ENCODE assay signal across 8 mouse cellular contexts in genomic region chr8:94770945-94771344, GRCm38 (mm10). TPM values are rescaled to one million over a fixed set of nuclear protein-coding genes. Genes with fewer than 3 reads are reported as not detected.
DNase-seq lines count a peak whose midpoint lies in the region; ATAC-seq lines count a peak whose summit lies in the region.

No protein-coding gene starts in this region.

- no peak overlapping the region for H3K4me3 ChIP-seq in hindbrain, embryonic 14.5 days (replicated peaks; ENCODE audit: low read length)
- no peak overlapping the region for H3K4me3 ChIP-seq in hindbrain, embryonic 12.5 days
- no peak overlapping the region for H3K4me3 ChIP-seq in heart, embryonic 10.5 days

- H3K9ac ChIP-seq in hindbrain, embryonic 14.5 days = no peak overlapping the region
- no peak overlapping the region for H3K9ac ChIP-seq in hindbrain, embryonic 12.5 days

- no peaks in the 10 kb centered on the region for H3K36me3 ChIP-seq in hindbrain, embryonic 14.5 days (replicated peaks; ENCODE audit: control insufficient read depth, insufficient read depth)
- H3K36me3 ChIP-seq in hindbrain, embryonic 12.5 days = no peaks in the 10 kb centered on the region
- H3K36me3 ChIP-seq in heart, embryonic 10.5 days = no peaks in the 10 kb centered on the region

- no peaks in the 10 kb centered on the region for H3K9me3 ChIP-seq in hindbrain, embryonic 14.5 days (ENCODE audit: control insufficient read depth, low read length)
- H3K9me3 ChIP-seq in hindbrain, embryonic 12.5 days (replicated peaks) = no peaks in the 10 kb centered on the region
- H3K9me3 ChIP-seq in heart, embryonic 10.5 days = no peaks in the 10 kb centered on the region

- 51% methylated on average over 6 of the region's 6 CpGs for WGBS in hindbrain, embryonic 14.5 days
- 50% methylated on average over 6 of the region's 6 CpGs for WGBS in hindbrain, embryonic 12.5 days
- 52% methylated on average over 6 of the region's 6 CpGs for WGBS in heart, embryonic 10.5 days

- DNase-seq in hindbrain, embryonic 14.5 days (ENCODE audit: low spot score) = peak; percentile 56
- peak; percentile 49 for DNase-seq in brain, adult 2 months (ENCODE audit: low read depth, low spot score)
- peak; percentile 67 to 69 for DNase-seq in kidney, adult 8-10 months
- DNase-seq in lung, postnatal 14 days = peak; percentile 72
- DNase-seq in embryo, embryonic 11 days = no peak
- no peak for DNase-seq in heart, embryonic 10.5 days (ENCODE audit: low spot score)

- H3K4me2 ChIP-seq in hindbrain, embryonic 14.5 days (replicated peaks) = no peak overlapping the region
- H3K4me2 ChIP-seq in hindbrain, embryonic 12.5 days (replicated peaks) = no peak overlapping the region

- H3K4me1 ChIP-seq in hindbrain, embryonic 14.5 days (replicated peaks; ENCODE audit: control insufficient read depth, insufficient read depth, low read length) = peaks cover 29% of the 10 kb centered on the region
- H3K4me1 ChIP-seq in hindbrain, embryonic 12.5 days = peaks cover 33% of the 10 kb centered on the region
- H3K4me1 ChIP-seq in heart, embryonic 10.5 days = peaks cover 28% of the 10 kb centered on the region

- H3K27ac ChIP-seq in hindbrain, embryonic 14.5 days = no peak overlapping the region
- H3K27ac ChIP-seq in hindbrain, embryonic 12.5 days = no peak overlapping the region
- no peak overlapping the region for H3K27ac ChIP-seq in heart, embryonic 10.5 days

- H3K27me3 ChIP-seq in hindbrain, embryonic 14.5 days (ENCODE audit: control insufficient read depth, insufficient read depth, low read length) = no peaks in the 10 kb centered on the region
- H3K27me3 ChIP-seq in hindbrain, embryonic 12.5 days = peaks cover 42% of the 10 kb centered on the region
- H3K27me3 ChIP-seq in heart, embryonic 10.5 days (ENCODE audit: insufficient read depth, poor library complexity, severe bottlenecking) = peaks cover 92% of the 10 kb centered on the region

- no peak for ATAC-seq in hindbrain, embryonic 14.5 days (ENCODE audit: low FRiP score)
- no peak for ATAC-seq in hindbrain, embryonic 12.5 days (ENCODE audit: low FRiP score)
- no peak for ATAC-seq in frontal cortex, adult (ENCODE audit: low TSS enrichment)

RNA-seq across cellular contexts. Expression of gene Cx3cl1, which starts 0.9 kb away (rescaled TPM):
- polyA plus RNA-seq in hindbrain, embryonic 14.5 days (2014; fragmentation: Nextera tagmentation; extraction: Ambion mirVana) = 32.6 and 42.0 TPM in 2 replicates
- polyA plus RNA-seq in hindbrain, embryonic 12.5 days (2016; fragmentation: Nextera tagmentation; extraction: Ambion mirVana) = 10.6 and 14.2 TPM in 2 replicates
- polyA plus RNA-seq in heart, embryonic 10.5 days (2016; fragmentation: Nextera tagmentation; extraction: Ambion mirVana) = 6.2 and 11.0 TPM in 2 replicates

RNA-seq across cellular contexts. Expression of gene Ccl22, which starts 25.6 kb away (rescaled TPM):
- polyA plus RNA-seq in hindbrain, embryonic 14.5 days (2014; fragmentation: Nextera tagmentation; extraction: Ambion mirVana) = not detected in 2 replicates
- polyA plus RNA-seq in hindbrain, embryonic 12.5 days (2016; fragmentation: Nextera tagmentation; extraction: Ambion mirVana) = not detected in 2 replicates
- polyA plus RNA-seq in heart, embryonic 10.5 days (2016; fragmentation: Nextera tagmentation; extraction: Ambion mirVana) = not detected in 2 replicates

RNA-seq across cellular contexts. Expression of gene Ccl17, which starts 39.3 kb away (rescaled TPM):
- polyA plus RNA-seq in hindbrain, embryonic 14.5 days (2014; fragmentation: Nextera tagmentation; extraction: Ambion mirVana) = 0.46 and 1.3 TPM in 2 replicates
- polyA plus RNA-seq in hindbrain, embryonic 12.5 days (2016; fragmentation: Nextera tagmentation; extraction: Ambion mirVana) = not detected in 2 replicates
- polyA plus RNA-seq in heart, embryonic 10.5 days (2016; fragmentation: Nextera tagmentation; extraction: Ambion mirVana) = 0.57 and 0.63 TPM in 2 replicates

Comparison
In these comparisons a context has a peak if more than half of its experiments do, and no peak if none do; other contexts are left out.
1. DNase-seq: peak in hindbrain, embryonic 14.5 days (single experiment), brain, adult 2 months (single experiment), kidney, adult 8-10 months (2 of 2) and lung, postnatal 14 days (single experiment); none in embryo, embryonic 11 days (single experiment) and heart, embryonic 10.5 days (single experiment).